Mouse (Mus musculus): ENCODE results near the gene Rab39b. TPM values are rescaled to one million over a fixed set of nuclear protein-coding genes. Genes with fewer than 3 reads are reported as not detected.

Gene Rab39b
- 17.0 and 17.4 TPM in 2 replicates for polyA plus RNA-seq (2014; fragmentation: Nextera tagmentation; extraction: Ambion mirVana)

- 16% methylated on average over 41 of the region's 41 CpGs for WGBS
- DNase-seq (ENCODE audit: low spot score, missing footprints): peak; percentile 92
These were observed at the start of gene Rab39b for GRCm38 (mm10) chrX:75577582-75578324. TSS of gene Rab39b (minus strand) at chrX:75578231.

GRCm38 (mm10) chrX:75578539-75578938 lies 508 bp upstream of the Rab39b start:
- Histone ChIP-seq H3K4me2 (no peak overlapping the region), H3K4me1 (ENCODE audit: control insufficient read depth, insufficient read depth, low read length) (no peaks in the 10 kb centered on the region), H3K27ac (ENCODE audit: low read depth, low read length) (no peak overlapping the region), H3K9me3 (ENCODE audit: control insufficient read depth, low read length) (no peaks in the 10 kb centered on the region), H3K36me3 (ENCODE audit: control insufficient read depth, insufficient read depth, low read length) (no peaks in the 10 kb centered on the region), H3K9ac (ENCODE audit: low read length) (no peak overlapping the region), H3K4me3 (ENCODE audit: low read depth, low read length) (no peak overlapping the region), H3K27me3 (ENCODE audit: control insufficient read depth, insufficient read depth, low read length) (no peaks in the 10 kb centered on the region)
- WGBS: 81% methylated on average over 2 of the region's 2 CpGs
- no peak for DNase-seq (ENCODE audit: low spot score, missing footprints)
- no peak for ATAC-seq (ENCODE audit: low FRiP score)

More at GRCm38 (mm10) chrX:75577582-75578324, at the start of gene Rab39b:
- no peaks in the 10 kb centered on the region for H3K27me3 ChIP-seq (ENCODE audit: control insufficient read depth, insufficient read depth, low read length)
- peak within 1 kb of the TSS; percentile 73 for H3K9ac ChIP-seq (ENCODE audit: low read length)
- peak; percentile 96 for ATAC-seq (ENCODE audit: low FRiP score)
- peak within 1 kb of the TSS; percentile 53 for H3K4me3 ChIP-seq (ENCODE audit: low read depth, low read length)
- no peaks in the 10 kb centered on the region for H3K36me3 ChIP-seq (ENCODE audit: control insufficient read depth, insufficient read depth, low read length)
- no peaks in the 10 kb centered on the region for H3K9me3 ChIP-seq (ENCODE audit: control insufficient read depth, low read length)
- H3K4me2 ChIP-seq: peak within 1 kb of the TSS; percentile 43
- no peaks in the 10 kb centered on the region for H3K4me1 ChIP-seq (ENCODE audit: control insufficient read depth, insufficient read depth, low read length)
- H3K27ac ChIP-seq (ENCODE audit: low read depth, low read length): peak within 1 kb of the TSS; percentile 57

Other genes starting within 250 kb of the Rab39b start
- gene Fundc2, start 195.8 kb downstream of the Rab39b start, polyA plus RNA-seq (2014; fragmentation: Nextera tagmentation; extraction: Ambion mirVana): 40.5 and 41.0 TPM in 2 replicates
- gene F8, start 195.6 kb downstream of the Rab39b start, polyA plus RNA-seq (2014; fragmentation: Nextera tagmentation; extraction: Ambion mirVana): 0.73 and 1.4 TPM in 2 replicates
- gene Cmc4, start 161.6 kb downstream of the Rab39b start, polyA plus RNA-seq (2014; fragmentation: Nextera tagmentation; extraction: Ambion mirVana): 25.6 and 26.1 TPM in 2 replicates
- gene Mtcp1, start 161.6 kb downstream of the Rab39b start, polyA plus RNA-seq (2014; fragmentation: Nextera tagmentation; extraction: Ambion mirVana): 8.1 and 10.5 TPM in 2 replicates
- gene Brcc3, start 161.6 kb downstream of the Rab39b start, polyA plus RNA-seq (2014; fragmentation: Nextera tagmentation; extraction: Ambion mirVana): 60.3 and 61.3 TPM in 2 replicates
- 292 and 312 TPM in 2 replicates for gene Vbp1, start 63.9 kb downstream of the Rab39b start, polyA plus RNA-seq (2014; fragmentation: Nextera tagmentation; extraction: Ambion mirVana)

All from midbrain, embryonic 11.5 days (tissue).